Mouse (Mus musculus): ENCODE data around the gene Gramd4. TPM values are rescaled to one million over a fixed set of nuclear protein-coding genes. Genes with fewer than 3 reads are reported as not detected.

The Gramd4 gene
- total and polyA plus RNA-seq, 3 experiments = 0.17 to 0.66 (median 0.56) TPM

GRCm38 (mm10) chr15:86107831-86108471, 50.5 kb downstream of the Gramd4 start:
- Histone ChIP-seq H3K9ac (ENCODE audit: insufficient read depth, low read depth) (no peak overlapping the region), H3K9me3 (replicated peaks; ENCODE audit: low read length) (no peaks in the 10 kb centered on the region), H3K27ac (ENCODE audit: insufficient read depth, low read depth) (no peak overlapping the region), H3K4me1 (ENCODE audit: control insufficient read depth in 1 of 2, insufficient read depth in 2 of 2) (peaks cover 5 to 32% of the 10 kb centered on the region in 2 experiments; a peak in 2 of 4 replicates), H3K36me3 (replicated peaks in 1 of 2; ENCODE audit: control insufficient read depth in 1 of 2, insufficient read depth in 1 of 2, low read length in 1 of 2) (no peaks in the 10 kb centered on the region), H3K4me3 (replicated peaks in 1 of 3; ENCODE audit: low read depth in 2 of 3, low read length in 2 of 3, poor library complexity in 1 of 3) (no peak overlapping the region), H3K79me2 (replicated peaks; ENCODE audit: control insufficient read depth, extremely low read depth, insufficient read depth, poor library complexity, severe bottlenecking) (no peaks in the 10 kb centered on the region), H3K27me3 (replicated peaks) (peaks cover 24% of the 10 kb centered on the region), H3K4me2 (ENCODE audit: insufficient read depth, low read depth, poor library complexity, severe bottlenecking) (no peak overlapping the region)
- TF ChIP-seq MAZ (IDR thresholded peaks at IDR 0.05; ENCODE audit: low read depth, low read length) = no peak
- dilution Hi-C loops (cut with MboI; ENCODE audit: extremely low pct_ligation_motif_present, extremely low pct_unique_long_range_greater_than_20kb, low sequenced_read_pairs) = no loop called here
- no peak for DNase-seq (ENCODE audit: extremely low read depth)
- in situ Hi-C loops (cut with MboI; ENCODE audit: low pct_ligation_motif_present, low pct_unique_long_range_greater_than_20kb, low sequenced_read_pairs) = no loop called here

GRCm38 (mm10) chr15:86109245-86109644, 51.8 kb downstream of the Gramd4 start:
- Histone ChIP-seq H3K9ac (ENCODE audit: insufficient read depth, low read depth) (no peak overlapping the region), H3K4me2 (ENCODE audit: insufficient read depth, low read depth, poor library complexity, severe bottlenecking) (no peak overlapping the region), H3K79me2 (replicated peaks; ENCODE audit: control insufficient read depth, extremely low read depth, insufficient read depth, poor library complexity, severe bottlenecking) (no peaks in the 10 kb centered on the region), H3K4me3 (replicated peaks in 1 of 3; ENCODE audit: low read depth in 2 of 3, low read length in 2 of 3, poor library complexity in 1 of 3) (no peak overlapping the region), H3K27ac (ENCODE audit: insufficient read depth, low read depth) (no peak overlapping the region), H3K9me3 (replicated peaks; ENCODE audit: low read length) (no peaks in the 10 kb centered on the region), H3K27me3 (replicated peaks) (peaks cover 20% of the 10 kb centered on the region), H3K36me3 (replicated peaks in 1 of 2; ENCODE audit: control insufficient read depth in 1 of 2, insufficient read depth in 1 of 2, low read length in 1 of 2) (no peaks in the 10 kb centered on the region), H3K4me1 (ENCODE audit: control insufficient read depth in 1 of 2, insufficient read depth in 2 of 2) (peaks cover 5 to 35% of the 10 kb centered on the region in 2 experiments; a peak in 2 of 4 replicates)
- dilution Hi-C loops (cut with MboI; ENCODE audit: extremely low pct_ligation_motif_present, extremely low pct_unique_long_range_greater_than_20kb, low sequenced_read_pairs) = no loop called here
- TF ChIP-seq POLR2AphosphoS2 (IDR thresholded peaks at IDR 0.05; ENCODE audit: low read depth, low read length) (no peak), USF1 (IDR thresholded peaks at IDR 0.05; ENCODE audit: low read depth, low read length) (no peak), ZMIZ1 (IDR thresholded peaks at IDR 0.05; ENCODE audit: low read depth, low read length) (no peak), POLR2A (IDR thresholded peaks at IDR 0.05; ENCODE audit: low read depth, low read length) (no peak), KAT2A (IDR thresholded peaks at IDR 0.05; ENCODE audit: insufficient replicate concordance, low read length) (no peak)
- no peak for DNase-seq (ENCODE audit: extremely low read depth)
- in situ Hi-C loops (cut with MboI; ENCODE audit: low pct_ligation_motif_present, low pct_unique_long_range_greater_than_20kb, low sequenced_read_pairs) = no loop called here

DNA sequence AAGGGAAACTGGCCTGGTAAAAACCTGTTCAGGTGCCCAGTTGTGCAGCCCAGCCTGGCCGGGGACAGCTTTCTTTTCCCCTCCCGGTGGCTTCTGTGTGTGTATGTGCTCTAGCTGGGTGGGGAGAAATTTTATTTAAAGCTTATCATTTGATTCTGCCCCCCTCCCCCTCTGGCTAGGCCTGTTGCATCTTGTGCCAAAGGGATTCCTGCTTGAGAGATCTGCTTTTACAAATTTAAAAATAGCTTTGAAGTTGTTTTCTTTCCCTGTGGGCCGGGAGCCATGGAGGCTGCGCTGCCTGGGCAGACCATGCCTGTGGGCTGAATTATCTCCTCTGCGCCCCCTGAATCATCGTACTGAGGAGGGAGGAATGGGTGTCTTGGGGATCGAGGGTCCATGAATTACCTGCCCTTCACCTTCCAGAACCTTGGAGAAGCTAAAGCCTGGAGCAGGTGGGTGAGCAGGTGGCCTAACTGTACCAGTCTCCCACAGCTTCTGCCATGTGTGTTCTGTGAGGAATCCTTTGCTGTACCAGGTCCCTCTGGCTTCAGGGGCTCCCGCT, 52.2 kb downstream of the Gramd4 start:
- Histone ChIP-seq H3K4me3 (replicated peaks in 1 of 3; ENCODE audit: low read depth in 2 of 3, low read length in 2 of 3, poor library complexity in 1 of 3) (no peak overlapping the region), H3K27me3 (replicated peaks) (peaks cover 23% of the 10 kb centered on the region), H3K79me2 (replicated peaks; ENCODE audit: control insufficient read depth, extremely low read depth, insufficient read depth, poor library complexity, severe bottlenecking) (no peaks in the 10 kb centered on the region), H3K4me2 (ENCODE audit: insufficient read depth, low read depth, poor library complexity, severe bottlenecking) (no peak overlapping the region), H3K9ac (ENCODE audit: insufficient read depth, low read depth) (no peak overlapping the region), H3K4me1 (ENCODE audit: control insufficient read depth in 1 of 2, insufficient read depth in 2 of 2) (peaks cover 5 to 35% of the 10 kb centered on the region in 2 experiments; a peak in 2 of 4 replicates), H3K36me3 (replicated peaks in 1 of 2; ENCODE audit: control insufficient read depth in 1 of 2, insufficient read depth in 1 of 2, low read length in 1 of 2) (no peaks in the 10 kb centered on the region), H3K9me3 (replicated peaks; ENCODE audit: low read length) (no peaks in the 10 kb centered on the region), H3K27ac (ENCODE audit: insufficient read depth, low read depth) (no peak overlapping the region)
- dilution Hi-C loops (cut with MboI; ENCODE audit: extremely low pct_ligation_motif_present, extremely low pct_unique_long_range_greater_than_20kb, low sequenced_read_pairs) = no loop called here
- DNase-seq (ENCODE audit: extremely low read depth) = no peak
- in situ Hi-C loops (cut with MboI; ENCODE audit: low pct_ligation_motif_present, low pct_unique_long_range_greater_than_20kb, low sequenced_read_pairs) = no loop called here
- TF ChIP-seq JUND (conservative IDR thresholded peaks at IDR 0.05; ENCODE audit: low read depth, low read length) = no peak
- TF ChIP-seq IRF4 (IDR thresholded peaks at IDR 0.05; ENCODE audit: low read depth, low read length) = no peak
- TF ChIP-seq BHLHE40 (IDR thresholded peaks at IDR 0.05; ENCODE audit: low read depth, low read length) = no peak
- no peak for TF ChIP-seq MAX (IDR thresholded peaks at IDR 0.05; ENCODE audit: low read length)
- TF ChIP-seq CHD1 (IDR thresholded peaks at IDR 0.05; ENCODE audit: low read depth, low read length) = no peak
- no peak for TF ChIP-seq KAT2A (IDR thresholded peaks at IDR 0.05; ENCODE audit: insufficient replicate concordance, low read length)
- no peak for TF ChIP-seq PAX5 (IDR thresholded peaks at IDR 0.05; ENCODE audit: low read length)
- TF ChIP-seq CHD2 (IDR thresholded peaks at IDR 0.05; ENCODE audit: low read length) = no peak
- TF ChIP-seq ZKSCAN1 (IDR thresholded peaks at IDR 0.05; ENCODE audit: borderline replicate concordance, low read depth, low read length) = no peak
- TF ChIP-seq ELF1 (IDR thresholded peaks at IDR 0.05; ENCODE audit: low read depth, low read length) = no peak
- TF ChIP-seq MAZ (IDR thresholded peaks at IDR 0.05; ENCODE audit: low read depth, low read length) = no peak
- no peak for TF ChIP-seq MXI1 (IDR thresholded peaks at IDR 0.05; ENCODE audit: low read depth, low read length)
- TF ChIP-seq TCF12 (IDR thresholded peaks at IDR 0.05; ENCODE audit: low read depth, low read length) = no peak
- no peak for TF ChIP-seq SMC3 (IDR thresholded peaks at IDR 0.05; ENCODE audit: low read depth, low read length)
- TF ChIP-seq ZC3H11A (IDR thresholded peaks at IDR 0.05; ENCODE audit: low read depth, low read length) = no peak
- no peak for TF ChIP-seq E2F4 (IDR thresholded peaks at IDR 0.05; ENCODE audit: insufficient replicate concordance, low read depth, low read length)
- no peak for TF ChIP-seq ETS1 (conservative IDR thresholded peaks at IDR 0.05; ENCODE audit: low read depth, low read length)
- TF ChIP-seq POLR2AphosphoS2 (IDR thresholded peaks at IDR 0.05; ENCODE audit: low read depth, low read length) = no peak
- no peak for TF ChIP-seq HCFC1 (IDR thresholded peaks at IDR 0.05; ENCODE audit: low read depth, low read length)
